Mouse (Mus musculus): ENCODE measurements around the gene Atp6v0b. TPM values are rescaled to one million over a fixed set of nuclear protein-coding genes. Genes with fewer than 3 reads are reported as not detected.

Atp6v0b gene
- polyA plus RNA-seq, 2 experiments: 224 to 262 TPM

DNA sequence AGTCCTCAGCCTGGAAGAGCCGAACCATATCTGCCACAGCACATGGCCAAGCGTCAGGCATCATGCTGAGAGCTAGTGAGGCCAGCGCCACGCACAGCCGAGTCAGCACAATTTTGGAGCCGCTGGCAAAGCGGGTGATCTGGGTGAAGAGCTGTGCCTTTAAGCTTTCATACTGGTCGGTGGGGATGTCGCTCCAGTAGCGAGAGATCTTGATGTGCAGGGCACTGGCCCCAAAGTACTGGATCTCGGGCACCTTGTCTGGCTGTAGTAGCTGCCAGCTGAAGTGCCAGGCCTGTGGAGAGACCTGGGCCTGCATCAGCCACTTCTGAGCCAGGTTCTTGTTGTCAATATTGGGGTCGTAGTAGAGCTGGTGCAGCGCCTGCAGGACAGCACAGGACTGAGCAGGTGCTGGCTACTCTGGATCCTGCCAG is 25.0 kb upstream of the Atp6v0b start:
- H3K4me3 ChIP-seq (replicated peaks; ENCODE audit: low read length): no peak overlapping the region
- H3K4me1 ChIP-seq (ENCODE audit: control insufficient read depth, insufficient read depth, low read length): peaks cover 18% of the 10 kb centered on the region
- ATAC-seq (ENCODE audit: low FRiP score, low read depth) (no peak), DNase-seq (ENCODE audit: low spot score) (no peak)
- H3K27ac ChIP-seq (replicated peaks; ENCODE audit: low read depth, low read length): no peak overlapping the region
- H3K9me3 ChIP-seq (ENCODE audit: control insufficient read depth, low read length): no peaks in the 10 kb centered on the region
- WGBS: 88% methylated on average over 13 of the region's 13 CpGs
- no peak overlapping the region for H3K4me2 ChIP-seq (replicated peaks; ENCODE audit: low read depth, low read length, severe bottlenecking)
- TF ChIP-seq POLR2A (IDR thresholded peaks at IDR 0.05; ENCODE audit: borderline replicate concordance, extremely low read depth, insufficient read depth, insufficient read length): no peak
- no peak overlapping the region for H3K9ac ChIP-seq (ENCODE audit: low read depth, low read length, severe bottlenecking)
- no peaks in the 10 kb centered on the region for H3K27me3 ChIP-seq (ENCODE audit: control insufficient read depth, insufficient read depth, low read length)
- H3K36me3 ChIP-seq (ENCODE audit: control insufficient read depth, insufficient read depth, low read length): peaks cover 39% of the 10 kb centered on the region

DNA sequence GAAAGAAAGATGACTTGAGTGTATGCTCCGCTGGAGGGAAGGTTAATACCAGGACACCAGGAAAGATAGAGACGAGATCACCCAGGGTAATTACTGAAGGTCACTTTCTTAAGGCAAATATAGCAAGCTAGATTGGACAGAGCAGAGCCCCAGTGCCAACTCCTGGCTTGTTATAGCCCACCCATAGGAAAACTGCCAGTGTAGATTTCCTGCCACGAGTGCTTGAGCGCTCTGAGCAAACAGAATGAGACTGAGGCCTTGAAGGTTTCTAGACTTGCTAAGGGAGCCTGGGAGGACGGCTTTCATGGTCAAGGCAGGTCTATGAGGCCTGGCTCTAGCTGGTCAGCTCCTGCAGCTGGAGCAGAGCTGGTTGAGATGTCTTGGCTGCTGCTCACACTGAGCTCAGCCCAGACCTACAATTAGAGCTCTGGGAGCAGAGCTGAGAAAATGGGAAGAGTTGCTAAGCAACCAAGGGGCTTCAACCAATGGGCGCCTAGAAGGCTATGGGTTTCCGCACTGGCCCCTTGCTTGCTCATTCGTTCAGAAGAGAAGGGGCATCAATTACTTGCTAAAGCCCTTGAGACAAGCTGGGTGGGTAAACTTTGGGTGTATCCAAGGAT is 21.8 kb upstream of the Atp6v0b start:
- 76% methylated on average over 8 of the region's 8 CpGs for WGBS
- DNase-seq (ENCODE audit: low spot score): no peak
- no peak for ATAC-seq (ENCODE audit: low FRiP score, low read depth)
- Histone ChIP-seq H3K36me3 (ENCODE audit: control insufficient read depth, insufficient read depth, low read length) (peaks cover 67% of the 10 kb centered on the region), H3K27ac (replicated peaks; ENCODE audit: low read depth, low read length) (no peak overlapping the region), H3K4me1 (ENCODE audit: control insufficient read depth, insufficient read depth, low read length) (peaks cover 14% of the 10 kb centered on the region), H3K4me2 (replicated peaks; ENCODE audit: low read depth, low read length, severe bottlenecking) (no peak overlapping the region), H3K9me3 (ENCODE audit: control insufficient read depth, low read length) (no peaks in the 10 kb centered on the region), H3K4me3 (replicated peaks; ENCODE audit: low read length) (no peak overlapping the region), H3K27me3 (ENCODE audit: control insufficient read depth, insufficient read depth, low read length) (no peaks in the 10 kb centered on the region), H3K9ac (ENCODE audit: low read depth, low read length, severe bottlenecking) (no peak overlapping the region)
- no peak for TF ChIP-seq POLR2A (IDR thresholded peaks at IDR 0.05; ENCODE audit: borderline replicate concordance, extremely low read depth, insufficient read depth, insufficient read length)

DNA sequence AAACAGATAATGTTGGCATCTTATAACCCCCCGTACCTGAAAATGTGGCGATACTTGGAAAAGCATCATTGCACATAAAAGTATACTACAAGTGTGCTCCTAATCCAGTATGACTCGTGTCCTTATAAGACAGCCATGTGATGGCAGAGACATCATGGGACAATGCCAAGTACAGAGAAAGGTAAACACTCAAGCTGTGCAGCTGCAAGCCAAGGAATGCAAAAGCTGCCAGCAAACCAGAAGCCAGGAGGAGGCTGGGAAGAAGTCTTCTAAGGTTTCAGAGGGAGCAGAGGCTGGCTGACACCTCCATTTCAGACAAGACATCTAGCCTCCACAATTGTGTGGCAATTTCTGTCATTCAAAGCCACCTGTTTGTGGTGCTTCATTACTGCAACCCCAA is 19.1 kb upstream of the Atp6v0b start:
- H3K36me3 ChIP-seq (ENCODE audit: control insufficient read depth, insufficient read depth, low read length): peaks cover 78% of the 10 kb centered on the region
- no peak overlapping the region for H3K4me3 ChIP-seq (replicated peaks; ENCODE audit: low read length)
- no peaks in the 10 kb centered on the region for H3K9me3 ChIP-seq (ENCODE audit: control insufficient read depth, low read length)
- ATAC-seq (ENCODE audit: low FRiP score, low read depth) (no peak), DNase-seq (ENCODE audit: low spot score) (no peak)
- H3K27ac ChIP-seq (replicated peaks; ENCODE audit: low read depth, low read length): no peak overlapping the region
- TF ChIP-seq POLR2A (IDR thresholded peaks at IDR 0.05; ENCODE audit: borderline replicate concordance, extremely low read depth, insufficient read depth, insufficient read length): no peak
- no peak overlapping the region for H3K4me2 ChIP-seq (replicated peaks; ENCODE audit: low read depth, low read length, severe bottlenecking)
- no peaks in the 10 kb centered on the region for H3K27me3 ChIP-seq (ENCODE audit: control insufficient read depth, insufficient read depth, low read length)
- WGBS: 94% methylated on average over 3 of the region's 3 CpGs
- no peak overlapping the region for H3K9ac ChIP-seq (ENCODE audit: low read depth, low read length, severe bottlenecking)
- no peaks in the 10 kb centered on the region for H3K4me1 ChIP-seq (ENCODE audit: control insufficient read depth, insufficient read depth, low read length)

DNA sequence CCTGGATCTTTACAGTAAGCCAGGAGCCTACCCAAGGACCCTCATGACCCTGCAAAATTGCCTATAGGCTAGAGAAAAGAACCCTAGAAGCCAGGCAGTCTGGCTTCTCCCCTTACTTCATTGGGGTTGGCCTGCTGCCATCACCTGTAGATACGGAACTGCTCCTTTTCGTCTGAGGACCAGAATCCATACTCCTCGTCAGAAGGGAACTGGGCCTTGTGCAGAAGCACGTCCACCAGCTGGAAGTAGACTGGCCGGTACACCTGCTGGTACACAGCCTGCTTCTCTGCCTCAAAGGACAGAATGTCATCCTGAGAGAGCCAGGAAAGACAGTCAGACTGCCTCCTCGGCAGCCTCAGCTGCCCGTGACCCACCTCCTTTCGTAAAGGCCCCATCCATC is 17.6 kb upstream of the Atp6v0b start:
- DNase-seq (ENCODE audit: low spot score): no peak
- Histone ChIP-seq H3K27me3 (ENCODE audit: control insufficient read depth, insufficient read depth, low read length) (no peaks in the 10 kb centered on the region), H3K36me3 (ENCODE audit: control insufficient read depth, insufficient read depth, low read length) (peaks cover 84% of the 10 kb centered on the region), H3K9ac (ENCODE audit: low read depth, low read length, severe bottlenecking) (no peak overlapping the region), H3K27ac (replicated peaks; ENCODE audit: low read depth, low read length) (no peak overlapping the region), H3K4me1 (ENCODE audit: control insufficient read depth, insufficient read depth, low read length) (no peaks in the 10 kb centered on the region), H3K9me3 (ENCODE audit: control insufficient read depth, low read length) (no peaks in the 10 kb centered on the region), H3K4me2 (replicated peaks; ENCODE audit: low read depth, low read length, severe bottlenecking) (no peak overlapping the region), H3K4me3 (replicated peaks; ENCODE audit: low read length) (no peak overlapping the region)
- no peak for TF ChIP-seq POLR2A (IDR thresholded peaks at IDR 0.05; ENCODE audit: borderline replicate concordance, extremely low read depth, insufficient read depth, insufficient read length)
- ATAC-seq (ENCODE audit: low FRiP score, low read depth): no peak
- WGBS: 88% methylated on average over 7 of the region's 8 CpGs

DNA sequence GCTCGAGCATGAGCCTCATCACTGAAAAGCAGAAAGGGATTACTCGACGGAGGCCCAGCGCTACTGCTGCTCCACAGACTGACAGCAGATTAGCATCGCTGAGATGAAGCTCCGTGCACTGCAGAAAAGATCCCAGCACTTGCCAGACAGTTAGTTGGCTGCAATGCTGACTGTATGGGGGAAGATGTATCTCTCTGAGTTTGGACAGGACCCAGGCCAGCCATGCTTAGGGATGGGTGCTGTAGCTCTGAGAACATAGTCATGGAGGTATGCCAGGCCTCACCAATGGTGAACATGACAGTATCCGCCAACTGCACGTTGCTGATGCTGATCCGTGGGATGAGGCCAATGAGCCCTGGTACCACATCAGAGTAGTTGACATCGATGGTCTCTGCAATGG is 17.0 kb upstream of the Atp6v0b start:
- peaks cover 86% of the 10 kb centered on the region for H3K36me3 ChIP-seq (ENCODE audit: control insufficient read depth, insufficient read depth, low read length)
- H3K9ac ChIP-seq (ENCODE audit: low read depth, low read length, severe bottlenecking): no peak overlapping the region
- H3K27me3 ChIP-seq (ENCODE audit: control insufficient read depth, insufficient read depth, low read length): no peaks in the 10 kb centered on the region
- WGBS: 94% methylated on average over 10 of the region's 10 CpGs
- no peak overlapping the region for H3K27ac ChIP-seq (replicated peaks; ENCODE audit: low read depth, low read length)
- TF ChIP-seq POLR2A (IDR thresholded peaks at IDR 0.05; ENCODE audit: borderline replicate concordance, extremely low read depth, insufficient read depth, insufficient read length): no peak
- no peak for ATAC-seq (ENCODE audit: low FRiP score, low read depth)
- H3K4me1 ChIP-seq (ENCODE audit: control insufficient read depth, insufficient read depth, low read length): no peaks in the 10 kb centered on the region
- no peaks in the 10 kb centered on the region for H3K9me3 ChIP-seq (ENCODE audit: control insufficient read depth, low read length)
- no peak overlapping the region for H3K4me3 ChIP-seq (replicated peaks; ENCODE audit: low read length)
- DNase-seq (ENCODE audit: low spot score): no peak
- H3K4me2 ChIP-seq (replicated peaks; ENCODE audit: low read depth, low read length, severe bottlenecking): no peak overlapping the region

All from limb, embryonic 14.5 days (tissue).